Mouse (Mus musculus) kidney, embryonic 14.5 days (tissue): ENCODE results near the gene Dab1. TPM values are rescaled to one million over a fixed set of nuclear protein-coding genes. Genes with fewer than 3 reads are reported as not detected.

ENCODE experiments used
- ATAC-seq: fragments of 200-750 bp; cut with Nextera tagmentation; 2 replicates; pipeline ENCODE4 v1.8.0; 2017; ENCODE audit warnings: moderate number of reproducible peaks, mild to moderate bottlenecking, moderate TSS enrichment, moderate library complexity; ENCODE audit not compliant: low FRiP score, low TSS enrichment
- H3K27ac ChIP-seq: fragments of 300-500 bp; sonication (generic); 2 replicates; pipeline ENCODE4 v1.5.1; 2014; ENCODE audit warnings: low read depth, mild to moderate bottlenecking, low read length, moderate library complexity, mixed read lengths
- H3K27me3 ChIP-seq: fragments of 300-500 bp; sonication (generic); 2 replicates; pipeline ENCODE4 v1.6.1; 2014; ENCODE audit warnings: mild to moderate bottlenecking, low read length; ENCODE audit not compliant: control insufficient read depth, insufficient read depth
- H3K36me3 ChIP-seq: fragments of 300-500 bp; sonication (generic); 2 replicates; pipeline ENCODE4 v1.6.1; 2014; ENCODE audit warnings: low read length, mixed read lengths; ENCODE audit not compliant: control insufficient read depth, insufficient read depth
- H3K4me1 ChIP-seq: fragments of 300-500 bp; sonication (generic); 2 replicates; pipeline ENCODE4 v1.6.1; 2014; ENCODE audit warnings: low read length, mixed read lengths; ENCODE audit not compliant: control insufficient read depth, insufficient read depth
- H3K4me2 ChIP-seq: fragments of 300-500 bp; sonication (generic); replicated peaks from 2 replicates; pipeline ENCODE4 v1.6.1; 2014; ENCODE audit warnings: low read depth, mild to moderate bottlenecking, low read length
- H3K4me3 ChIP-seq: fragments of 300-500 bp; sonication (generic); 2 replicates; pipeline ENCODE4 v1.5.1; 2014; ENCODE audit warnings: mild to moderate bottlenecking, low read length
- H3K9ac ChIP-seq: fragments of 300-500 bp; sonication (generic); 2 replicates; pipeline ENCODE4 v1.6.1; 2014; ENCODE audit warnings: low read depth, mild to moderate bottlenecking, low read length, moderate library complexity
- H3K9me3 ChIP-seq: fragments of 300-500 bp; sonication (generic); 2 replicates; pipeline ENCODE4 v1.6.1; 2016; ENCODE audit warnings: low read length; ENCODE audit not compliant: control insufficient read depth
- WGBS: fragments of 180-500 bp; shearing (Covaris S2); extraction: QIAGEN DNeasy Blood & Tissue Kit; methylation state at CpG from one replicate; pipeline ENCODE4 v1.1.7; 2014; 5-methylcytosine and 5-hydroxymethylcytosine counted together
- polyA plus RNA-seq: library from polyadenylated mRNA; unstranded; fragments of >200 nt; fragmentation: Nextera tagmentation; extraction: Ambion mirVana; gene quantifications from 2 replicates; pipeline ENCODE4 v1.2.1, GENCODE M21; 2014

Dab1 gene
- polyA plus RNA-seq, 1 experiment from 2014 or later = 17.9 TPM

GRCm38 (mm10) chr4:104643534-104644356 is 1024.6 kb downstream of the Dab1 start:
- Histone ChIP-seq H3K36me3 (no peaks in the 10 kb centered on the region), H3K9ac (no peak overlapping the region), H3K9me3 (no peaks in the 10 kb centered on the region), H3K4me1 (no peaks in the 10 kb centered on the region), H3K27me3 (no peaks in the 10 kb centered on the region), H3K27ac (no peak overlapping the region), H3K4me3 (no peak overlapping the region), H3K4me2 (no peak overlapping the region)
- WGBS = 78% methylated on average over 6 of the region's 6 CpGs
- no peak for ATAC-seq

- H3K9me3 ChIP-seq = no peaks in the 10 kb centered on the region
- H3K4me3 ChIP-seq = no peak overlapping the region
- no peaks in the 10 kb centered on the region for H3K27me3 ChIP-seq
- H3K36me3 ChIP-seq = no peaks in the 10 kb centered on the region
- no peak overlapping the region for H3K27ac ChIP-seq
- no peaks in the 10 kb centered on the region for H3K4me1 ChIP-seq
- no peak overlapping the region for H3K9ac ChIP-seq
- no peak for ATAC-seq
- H3K4me2 ChIP-seq = no peak overlapping the region
- 82% methylated on average over 3 of the region's 3 CpGs for WGBS
Observed at GRCm38 (mm10) chr4:104644357-104644630, 1025.1 kb downstream of the Dab1 start.

- Histone ChIP-seq H3K9me3 (no peaks in the 10 kb centered on the region), H3K4me2 (no peak overlapping the region), H3K36me3 (no peaks in the 10 kb centered on the region), H3K4me3 (no peak overlapping the region), H3K27ac (no peak overlapping the region), H3K9ac (no peak overlapping the region), H3K27me3 (no peaks in the 10 kb centered on the region), H3K4me1 (no peaks in the 10 kb centered on the region)
- no peak for ATAC-seq
- WGBS = 96% methylated on average over 4 of the region's 4 CpGs
Observed at GRCm38 (mm10) chr4:104644862-104645261, 1025.7 kb downstream of the Dab1 start.

GRCm38 (mm10) chr4:104651761-104652160 is 1032.6 kb downstream of the Dab1 start:
- no peaks in the 10 kb centered on the region for H3K36me3 ChIP-seq
- no peaks in the 10 kb centered on the region for H3K4me1 ChIP-seq
- H3K27me3 ChIP-seq = no peaks in the 10 kb centered on the region
- H3K27ac ChIP-seq = no peak overlapping the region
- H3K9me3 ChIP-seq = no peaks in the 10 kb centered on the region
- no peak for ATAC-seq
- H3K4me2 ChIP-seq = no peak overlapping the region
- no peak overlapping the region for H3K4me3 ChIP-seq
- no peak overlapping the region for H3K9ac ChIP-seq
- WGBS = 76% methylated on average over 6 of the region's 6 CpGs

- H3K27me3 ChIP-seq = no peaks in the 10 kb centered on the region
- H3K4me1 ChIP-seq = no peaks in the 10 kb centered on the region
- ATAC-seq = no peak
- no peak overlapping the region for H3K27ac ChIP-seq
- no peak overlapping the region for H3K9ac ChIP-seq
- no peaks in the 10 kb centered on the region for H3K36me3 ChIP-seq
- H3K4me2 ChIP-seq = no peak overlapping the region
- 93% methylated on average over 7 of the region's 7 CpGs for WGBS
- no peak overlapping the region for H3K4me3 ChIP-seq
- H3K9me3 ChIP-seq = no peaks in the 10 kb centered on the region
Observed at GRCm38 (mm10) chr4:104656728-104657127, 1037.6 kb downstream of the Dab1 start.

GRCm38 (mm10) chr4:104662841-104663614 is 1043.9 kb downstream of the Dab1 start:
- no peaks in the 10 kb centered on the region for H3K36me3 ChIP-seq
- no peak overlapping the region for H3K4me3 ChIP-seq
- H3K27me3 ChIP-seq = no peaks in the 10 kb centered on the region
- no peak overlapping the region for H3K9ac ChIP-seq
- H3K27ac ChIP-seq = no peak overlapping the region
- ATAC-seq = no peak
- 84% methylated on average over 12 of the region's 12 CpGs for WGBS
- no peak overlapping the region for H3K4me2 ChIP-seq
- H3K4me1 ChIP-seq = no peaks in the 10 kb centered on the region
- H3K9me3 ChIP-seq = no peaks in the 10 kb centered on the region

- no peaks in the 10 kb centered on the region for H3K36me3 ChIP-seq
- no peak overlapping the region for H3K4me2 ChIP-seq
- H3K4me3 ChIP-seq = no peak overlapping the region
- no peak for ATAC-seq
- no peaks in the 10 kb centered on the region for H3K27me3 ChIP-seq
- H3K4me1 ChIP-seq = no peaks in the 10 kb centered on the region
- no peak overlapping the region for H3K9ac ChIP-seq
- no peaks in the 10 kb centered on the region for H3K9me3 ChIP-seq
- no peak overlapping the region for H3K27ac ChIP-seq
Observed at GRCm38 (mm10) chr4:104665553-104665952, 1046.4 kb downstream of the Dab1 start.

- Histone ChIP-seq H3K27me3 (no peaks in the 10 kb centered on the region), H3K4me2 (no peak overlapping the region), H3K9me3 (no peaks in the 10 kb centered on the region), H3K4me3 (no peak overlapping the region), H3K9ac (no peak overlapping the region), H3K27ac (no peak overlapping the region), H3K36me3 (no peaks in the 10 kb centered on the region), H3K4me1 (no peaks in the 10 kb centered on the region)
- no peak for ATAC-seq
- 80% methylated on average over 10 of the region's 10 CpGs for WGBS
Observed at GRCm38 (mm10) chr4:104666831-104667551, 1047.8 kb downstream of the Dab1 start.

GRCm38 (mm10) chr4:104668061-104668460 is 1048.9 kb downstream of the Dab1 start:
- Histone ChIP-seq H3K36me3 (no peaks in the 10 kb centered on the region), H3K4me1 (no peaks in the 10 kb centered on the region), H3K27me3 (no peaks in the 10 kb centered on the region), H3K9me3 (no peaks in the 10 kb centered on the region), H3K27ac (no peak overlapping the region), H3K9ac (no peak overlapping the region), H3K4me2 (no peak overlapping the region), H3K4me3 (no peak overlapping the region)
- WGBS = 72% methylated on average over 6 of the region's 6 CpGs
- no peak for ATAC-seq
